Mouse (Mus musculus): ENCODE data around the gene Traf2. TPM values are rescaled to one million over a fixed set of nuclear protein-coding genes. Genes with fewer than 3 reads are reported as not detected.

Gene Traf2
- polyA plus RNA-seq, 1 experiment from 2014 or later, result 21.2 TPM

- no peak for ATAC-seq (ENCODE audit: low FRiP score)
- H3K4me2 ChIP-seq, result no peak overlapping the region
- H3K9me3 ChIP-seq, result no peaks in the 10 kb centered on the region
- no peak overlapping the region for H3K4me3 ChIP-seq
- WGBS, result 52% methylated on average over 6 of the region's 6 CpGs
- no peaks in the 10 kb centered on the region for H3K27me3 ChIP-seq
- H3K4me1 ChIP-seq (replicated peaks), result peaks cover 19% of the 10 kb centered on the region
- peak overlapping the region; percentile 58 for H3K27ac ChIP-seq
- peaks cover 7% of the 10 kb centered on the region for H3K36me3 ChIP-seq
- H3K9ac ChIP-seq, result no peak overlapping the region
Observed at GRCm38 (mm10) chr2:25497846-25498575, 48.7 kb downstream of the Traf2 start.

- WGBS, result 44% methylated on average over 4 of the region's 4 CpGs
- no peak for ATAC-seq (ENCODE audit: low FRiP score)
Observed at GRCm38 (mm10) chr2:25496462-25496861, 50.3 kb downstream of the Traf2 start.

GRCm38 (mm10) chr2:25493476-25493961, 53.2 kb downstream of the Traf2 start, which contains the start of gene Lcn12:
Lcn12 (minus strand) TSS chr2:25493911.
- Histone ChIP-seq H3K4me3 (no peak within 1 kb of the TSS), H3K27ac (no peak within 1 kb of the TSS), H3K4me2 (no peak within 1 kb of the TSS), H3K36me3 (no peaks in the 10 kb centered on the region), H3K4me1 (replicated peaks) (no peaks in the 10 kb centered on the region), H3K9ac (no peak within 1 kb of the TSS), H3K9me3 (no peaks in the 10 kb centered on the region), H3K27me3 (0 out of 2 replicates have a peak, but pooled peaks cover 6% of the 10 kb centered on the region)
- no peak for ATAC-seq (ENCODE audit: low FRiP score)
- WGBS, result 88% methylated on average over 5 of the region's 5 CpGs

More at GRCm38 (mm10) chr2:25496462-25496861, 50.3 kb downstream of the Traf2 start:
- Histone ChIP-seq H3K4me1 (replicated peaks) (peaks cover 8% of the 10 kb centered on the region), H3K4me2 (no peak overlapping the region), H3K4me3 (no peak overlapping the region), H3K27me3 (no peaks in the 10 kb centered on the region), H3K9me3 (no peaks in the 10 kb centered on the region), H3K9ac (no peak overlapping the region), H3K36me3 (no peaks in the 10 kb centered on the region), H3K27ac (no peak overlapping the region)

GRCm38 (mm10) chr2:25492988-25493387, 53.8 kb downstream of the Traf2 start:
- Histone ChIP-seq H3K9me3 (no peaks in the 10 kb centered on the region), H3K4me2 (no peak overlapping the region), H3K27ac (no peak overlapping the region), H3K27me3 (0 out of 2 replicates have a peak, but pooled peaks cover 9% of the 10 kb centered on the region), H3K4me1 (replicated peaks) (no peaks in the 10 kb centered on the region), H3K9ac (no peak overlapping the region), H3K4me3 (no peak overlapping the region), H3K36me3 (no peaks in the 10 kb centered on the region)
- no peak for ATAC-seq (ENCODE audit: low FRiP score)
- 94% methylated on average over 5 of the region's 5 CpGs for WGBS

- no peak overlapping the region for H3K4me2 ChIP-seq
- no peaks in the 10 kb centered on the region for H3K9me3 ChIP-seq
- H3K4me1 ChIP-seq (replicated peaks), result no peaks in the 10 kb centered on the region
- no peak overlapping the region for H3K4me3 ChIP-seq
- no peak overlapping the region for H3K27ac ChIP-seq
- no peaks in the 10 kb centered on the region for H3K36me3 ChIP-seq
- no peak for ATAC-seq (ENCODE audit: low FRiP score)
- H3K9ac ChIP-seq, result no peak overlapping the region
- WGBS, result 80% methylated on average over 7 of the region's 7 CpGs
- 0 out of 2 replicates have a peak, but pooled peaks cover 17% of the 10 kb centered on the region for H3K27me3 ChIP-seq
Observed at GRCm38 (mm10) chr2:25488671-25489068, 58.1 kb downstream of the Traf2 start.

GRCm38 (mm10) chr2:25487965-25488670, 58.6 kb downstream of the Traf2 start:
- Histone ChIP-seq H3K36me3 (no peaks in the 10 kb centered on the region), H3K9ac (no peak overlapping the region), H3K4me3 (no peak overlapping the region), H3K9me3 (no peaks in the 10 kb centered on the region), H3K27ac (no peak overlapping the region), H3K4me2 (no peak overlapping the region), H3K4me1 (replicated peaks) (no peaks in the 10 kb centered on the region), H3K27me3 (0 out of 2 replicates have a peak, but pooled peaks cover 17% of the 10 kb centered on the region)
- ATAC-seq (ENCODE audit: low FRiP score), result no peak
- WGBS, result 73% methylated on average over 6 of the region's 6 CpGs

- ATAC-seq (ENCODE audit: low FRiP score), result no peak
- Histone ChIP-seq H3K36me3 (no peaks in the 10 kb centered on the region), H3K27me3 (0 out of 2 replicates have a peak, but pooled peaks cover 18% of the 10 kb centered on the region), H3K9ac (no peak overlapping the region), H3K9me3 (no peaks in the 10 kb centered on the region), H3K4me2 (no peak overlapping the region), H3K4me3 (no peak overlapping the region), H3K27ac (no peak overlapping the region), H3K4me1 (replicated peaks) (no peaks in the 10 kb centered on the region)
- 81% methylated on average over 11 of the region's 11 CpGs for WGBS
Observed at GRCm38 (mm10) chr2:25484901-25485647, 61.7 kb downstream of the Traf2 start.

- Histone ChIP-seq H3K27me3 (0 out of 2 replicates have a peak, but pooled peaks cover 15% of the 10 kb centered on the region), H3K4me3 (no peak overlapping the region)
- no peak for ATAC-seq (ENCODE audit: low FRiP score)
Observed at GRCm38 (mm10) chr2:25482969-25483368, 63.8 kb downstream of the Traf2 start.

GRCm38 (mm10) chr2:25480541-25480940, 66.2 kb downstream of the Traf2 start:
- 91% methylated on average over 1 of the region's 1 CpGs for WGBS
- no peaks in the 10 kb centered on the region for H3K36me3 ChIP-seq

More at GRCm38 (mm10) chr2:25482969-25483368, 63.8 kb downstream of the Traf2 start:
- WGBS, result 28% methylated on average over 7 of the region's 7 CpGs
- Histone ChIP-seq H3K9ac (no peak overlapping the region), H3K27ac (no peak overlapping the region), H3K4me2 (no peak overlapping the region), H3K4me1 (replicated peaks) (no peaks in the 10 kb centered on the region), H3K36me3 (no peaks in the 10 kb centered on the region), H3K9me3 (no peaks in the 10 kb centered on the region)

GRCm38 (mm10) chr2:25479551-25480311, 67.0 kb downstream of the Traf2 start:
- H3K9ac ChIP-seq, result no peak overlapping the region

More at GRCm38 (mm10) chr2:25480541-25480940, 66.2 kb downstream of the Traf2 start:
- Histone ChIP-seq H3K4me2 (no peak overlapping the region), H3K9ac (no peak overlapping the region), H3K4me3 (no peak overlapping the region), H3K27ac (no peak overlapping the region), H3K9me3 (no peaks in the 10 kb centered on the region), H3K27me3 (0 out of 2 replicates have a peak, but pooled peaks cover 7% of the 10 kb centered on the region), H3K4me1 (replicated peaks) (no peaks in the 10 kb centered on the region)
- ATAC-seq (ENCODE audit: low FRiP score), result no peak

GRCm38 (mm10) chr2:25477967-25478675, 68.6 kb downstream of the Traf2 start:
- no peak for ATAC-seq (ENCODE audit: low FRiP score)
- Histone ChIP-seq H3K4me1 (replicated peaks) (no peaks in the 10 kb centered on the region), H3K9ac (no peak overlapping the region), H3K27ac (no peak overlapping the region), H3K4me3 (no peak overlapping the region), H3K4me2 (no peak overlapping the region), H3K27me3 (0 out of 2 replicates have a peak, but pooled peaks cover 10% of the 10 kb centered on the region), H3K36me3 (no peaks in the 10 kb centered on the region), H3K9me3 (no peaks in the 10 kb centered on the region)
- 86% methylated on average over 3 of the region's 3 CpGs for WGBS

More at GRCm38 (mm10) chr2:25479551-25480311, 67.0 kb downstream of the Traf2 start:
- H3K27me3 ChIP-seq, result 0 out of 2 replicates have a peak, but pooled peaks cover 10% of the 10 kb centered on the region
- no peaks in the 10 kb centered on the region for H3K9me3 ChIP-seq
- no peak overlapping the region for H3K27ac ChIP-seq
- H3K36me3 ChIP-seq, result no peaks in the 10 kb centered on the region
- H3K4me1 ChIP-seq (replicated peaks), result no peaks in the 10 kb centered on the region
- ATAC-seq (ENCODE audit: low FRiP score), result no peak
- no peak overlapping the region for H3K4me2 ChIP-seq
- 77% methylated on average over 10 of the region's 10 CpGs for whole genome bisulfite sequencing
- H3K4me3 ChIP-seq, result no peak overlapping the region
